Mouse (Mus musculus): Measurements from ENCODE around the gene Olfr617. TPM values are rescaled to one million over a fixed set of nuclear protein-coding genes. Genes with fewer than 3 reads are reported as not detected.

Olfr617 gene
- polyA plus RNA-seq, 1 experiment from 2014 or later: not detected

GRCm38 (mm10) chr7:103607425-103607824, 34.6 kb downstream of the Olfr617 start:
- TF ChIP-seq EP300 (IDR thresholded peaks at IDR 0.05) (no peak), CTCF (IDR thresholded peaks at IDR 0.05) (no peak)
- ATAC-seq: no peak
- Histone ChIP-seq H3K9me3 (ENCODE audit: low read length) (no peaks in the 10 kb centered on the region), H3K27me3 (replicated peaks; ENCODE audit: insufficient read depth, low read length) (no peaks in the 10 kb centered on the region), H3K4me3 (ENCODE audit: low read depth, low read length) (no peak overlapping the region), H3K27ac (ENCODE audit: low read length) (no peak overlapping the region), H3K9ac (replicated peaks; ENCODE audit: low read depth) (no peak overlapping the region), H3K4me1 (ENCODE audit: insufficient read depth, low read depth, low read length) (no peaks in the 10 kb centered on the region), H3K4me2 (replicated peaks; ENCODE audit: low read depth, low read length) (no peak overlapping the region), H3K36me3 (ENCODE audit: insufficient read depth, low read length) (no peaks in the 10 kb centered on the region)
- DNase-seq (ENCODE audit: low spot score): no peak
- WGBS: 50% methylated on average over 2 of the region's 2 CpGs

- no peak for DNase-seq (ENCODE audit: low spot score)
Measured at GRCm38 (mm10) chr7:103612434-103612833, 39.6 kb downstream of the Olfr617 start, which contains the start of gene Olfr620. Olfr620 (minus strand) TSS chr7:103612534.

More at GRCm38 (mm10) chr7:103612434-103612833, 39.6 kb downstream of the Olfr617 start, which contains the start of gene Olfr620:
- Histone ChIP-seq H3K9me3 (ENCODE audit: low read length) (no peaks in the 10 kb centered on the region), H3K27ac (ENCODE audit: low read length) (no peak within 1 kb of the TSS), H3K36me3 (ENCODE audit: insufficient read depth, low read length) (no peaks in the 10 kb centered on the region), H3K4me1 (ENCODE audit: insufficient read depth, low read depth, low read length) (no peaks in the 10 kb centered on the region), H3K4me3 (ENCODE audit: low read depth, low read length) (no peak within 1 kb of the TSS), H3K4me2 (replicated peaks; ENCODE audit: low read depth, low read length) (no peak within 1 kb of the TSS), H3K27me3 (replicated peaks; ENCODE audit: insufficient read depth, low read length) (no peaks in the 10 kb centered on the region), H3K9ac (replicated peaks; ENCODE audit: low read depth) (no peak within 1 kb of the TSS)
- TF ChIP-seq EP300 (IDR thresholded peaks at IDR 0.05) (no peak), CTCF (IDR thresholded peaks at IDR 0.05) (no peak)
- WGBS: 50% methylated on average over 2 of the region's 2 CpGs
- no peak for ATAC-seq

Small RNAs within 50 kb of the gene (microRNA-seq; reads per million reads assigned to microRNA genes)
- not detected for gene Gm26506

Other genes with a start within 250 kb of the Olfr617 start
- gene Olfr598, start 249.5 kb upstream of the Olfr617 start, polyA plus RNA-seq (2015; fragmentation: Nextera tagmentation; extraction: Ambion mirVana): not detected in 2 replicates
- gene Olfr599, start 237.1 kb upstream of the Olfr617 start, polyA plus RNA-seq (2015; fragmentation: Nextera tagmentation; extraction: Ambion mirVana): not detected in 2 replicates
- not detected in 2 replicates for gene Olfr600, start 223.4 kb upstream of the Olfr617 start, polyA plus RNA-seq (2015; fragmentation: Nextera tagmentation; extraction: Ambion mirVana)
- gene Olfr601, start 210.4 kb upstream of the Olfr617 start, polyA plus RNA-seq (2015; fragmentation: Nextera tagmentation; extraction: Ambion mirVana): not detected in 2 replicates
- gene Olfr603, start 186.9 kb upstream of the Olfr617 start, polyA plus RNA-seq (2015; fragmentation: Nextera tagmentation; extraction: Ambion mirVana): not detected in 2 replicates
- gene Usp17lc, start 158.0 kb upstream of the Olfr617 start, polyA plus RNA-seq (2015; fragmentation: Nextera tagmentation; extraction: Ambion mirVana): not detected in 2 replicates
- gene Olfr605, start 127.6 kb upstream of the Olfr617 start, polyA plus RNA-seq (2015; fragmentation: Nextera tagmentation; extraction: Ambion mirVana): not detected in 2 replicates
- gene Olfr606, start 124.0 kb upstream of the Olfr617 start, polyA plus RNA-seq (2015; fragmentation: Nextera tagmentation; extraction: Ambion mirVana): not detected in 2 replicates
- not detected in 2 replicates for gene Olfr607, start 108.9 kb upstream of the Olfr617 start, polyA plus RNA-seq (2015; fragmentation: Nextera tagmentation; extraction: Ambion mirVana)
- gene Olfr608, start 103.2 kb upstream of the Olfr617 start, polyA plus RNA-seq (2015; fragmentation: Nextera tagmentation; extraction: Ambion mirVana): not detected in 2 replicates
- not detected in 2 replicates for gene Olfr609, start 75.0 kb upstream of the Olfr617 start, polyA plus RNA-seq (2015; fragmentation: Nextera tagmentation; extraction: Ambion mirVana)
- not detected in 2 replicates for gene Olfr610, start 60.9 kb upstream of the Olfr617 start, polyA plus RNA-seq (2015; fragmentation: Nextera tagmentation; extraction: Ambion mirVana)
- not detected in 2 replicates for gene Olfr611, start 52.2 kb upstream of the Olfr617 start, polyA plus RNA-seq (2015; fragmentation: Nextera tagmentation; extraction: Ambion mirVana)
- gene Olfr612, start 30.3 kb upstream of the Olfr617 start, polyA plus RNA-seq (2015; fragmentation: Nextera tagmentation; extraction: Ambion mirVana): not detected in 2 replicates
- not detected in 2 replicates for gene Olfr613, start 25.0 kb upstream of the Olfr617 start, polyA plus RNA-seq (2015; fragmentation: Nextera tagmentation; extraction: Ambion mirVana)
- not detected in 2 replicates for gene Olfr615, start 17.0 kb upstream of the Olfr617 start, polyA plus RNA-seq (2015; fragmentation: Nextera tagmentation; extraction: Ambion mirVana)
- gene Olfr616, start 3.9 kb upstream of the Olfr617 start, polyA plus RNA-seq (2015; fragmentation: Nextera tagmentation; extraction: Ambion mirVana): not detected in 2 replicates
- gene Olfr618, start 17.0 kb downstream of the Olfr617 start, polyA plus RNA-seq (2015; fragmentation: Nextera tagmentation; extraction: Ambion mirVana): not detected in 2 replicates
- not detected in 2 replicates for gene Olfr619, start 27.5 kb downstream of the Olfr617 start, polyA plus RNA-seq (2015; fragmentation: Nextera tagmentation; extraction: Ambion mirVana)
- gene Olfr620, start 39.5 kb downstream of the Olfr617 start, polyA plus RNA-seq (2015; fragmentation: Nextera tagmentation; extraction: Ambion mirVana): not detected in 2 replicates
- not detected in 2 replicates for gene Olfr622, start 69.6 kb downstream of the Olfr617 start, polyA plus RNA-seq (2015; fragmentation: Nextera tagmentation; extraction: Ambion mirVana)
- not detected in 2 replicates for gene Olfr623, start 90.6 kb downstream of the Olfr617 start, polyA plus RNA-seq (2015; fragmentation: Nextera tagmentation; extraction: Ambion mirVana)
- 0.02 and 0.05 TPM in 2 replicates for gene Olfr624, start 98.1 kb downstream of the Olfr617 start, polyA plus RNA-seq (2015; fragmentation: Nextera tagmentation; extraction: Ambion mirVana)
- gene Olfr625-ps1, start 109.7 kb downstream of the Olfr617 start, polyA plus RNA-seq (2015; fragmentation: Nextera tagmentation; extraction: Ambion mirVana): not detected in 2 replicates
- not detected in 2 replicates for gene Olfr243, start 141.6 kb downstream of the Olfr617 start, polyA plus RNA-seq (2015; fragmentation: Nextera tagmentation; extraction: Ambion mirVana)
- not detected in 2 replicates for gene Olfr628, start 157.3 kb downstream of the Olfr617 start, polyA plus RNA-seq (2015; fragmentation: Nextera tagmentation; extraction: Ambion mirVana)
- gene Olfr629, start 171.9 kb downstream of the Olfr617 start, polyA plus RNA-seq (2015; fragmentation: Nextera tagmentation; extraction: Ambion mirVana): not detected in 2 replicates
- gene Olfr630, start 184.3 kb downstream of the Olfr617 start, polyA plus RNA-seq (2015; fragmentation: Nextera tagmentation; extraction: Ambion mirVana): not detected in 2 replicates
- 0.05 TPM in 1 of 2 replicates, not detected in the other for gene Olfr69, start 198.5 kb downstream of the Olfr617 start, polyA plus RNA-seq (2015; fragmentation: Nextera tagmentation; extraction: Ambion mirVana)
- not detected in 2 replicates for gene Olfr68, start 206.6 kb downstream of the Olfr617 start, polyA plus RNA-seq (2015; fragmentation: Nextera tagmentation; extraction: Ambion mirVana)
- gene Olfr67, start 218.8 kb downstream of the Olfr617 start, polyA plus RNA-seq (2015; fragmentation: Nextera tagmentation; extraction: Ambion mirVana): not detected in 2 replicates
- 4,793 and 5,487 TPM in 2 replicates for gene Hbb-bt, start 240.9 kb downstream of the Olfr617 start, polyA plus RNA-seq (2015; fragmentation: Nextera tagmentation; extraction: Ambion mirVana)